Mouse (Mus musculus) embryonic facial prominence, embryonic 14.5 days (tissue): Measurements from ENCODE around the gene Mrs2. TPM values are rescaled to one million over a fixed set of nuclear protein-coding genes. Genes with fewer than 3 reads are reported as not detected.
"Not testable (repeated sequence)": the region's sequence is repeated elsewhere in the genome, so short reads cannot be mapped to it uniquely, and the experiment has no call there.

Experiments used
- ATAC-seq: fragments of 200-750 bp; cut with Nextera tagmentation; 2 replicates; pipeline ENCODE4 v1.8.0; 2017; ENCODE audit warnings: low read depth, moderate number of reproducible peaks, moderate TSS enrichment
- DNase-seq: peaks from one replicate; pipeline ENCODE4 v3.0.0-alpha.2; 2015; ENCODE audit warnings: low spot score
- H3K27ac ChIP-seq: fragments of 300-500 bp; sonication (generic); replicated peaks from 2 replicates; pipeline ENCODE4 v1.5.1; 2014; ENCODE audit warnings: low read depth, mild to moderate bottlenecking, low read length, moderate library complexity
- H3K27me3 ChIP-seq: fragments of 300-500 bp; sonication (generic); replicated peaks from 2 replicates; pipeline ENCODE4 v1.6.1; 2014; ENCODE audit warnings: low read length; ENCODE audit not compliant: control insufficient read depth, insufficient read depth
- H3K36me3 ChIP-seq: fragments of 300-500 bp; sonication (generic); 2 replicates; pipeline ENCODE4 v1.6.1; 2014; ENCODE audit warnings: low read length, mixed read lengths; ENCODE audit not compliant: control insufficient read depth, insufficient read depth
- H3K4me1 ChIP-seq: fragments of 300-500 bp; sonication (generic); 2 replicates; pipeline ENCODE4 v1.6.1; 2014; ENCODE audit warnings: antibody characterized with exemption, low read length; ENCODE audit not compliant: control insufficient read depth, insufficient read depth
- H3K4me2 ChIP-seq: fragments of 300-500 bp; sonication (generic); 2 replicates; pipeline ENCODE4 v1.6.1; 2014; ENCODE audit warnings: low read depth, mild to moderate bottlenecking, low read length, moderate library complexity, mixed read lengths
- H3K4me3 ChIP-seq: fragments of 300-500 bp; sonication (generic); 2 replicates; pipeline ENCODE4 v1.5.1; 2014; ENCODE audit warnings: low read depth, mild to moderate bottlenecking, low read length
- H3K9ac ChIP-seq: fragments of 300-500 bp; sonication (generic); 2 replicates; pipeline ENCODE4 v1.6.1; 2014; ENCODE audit warnings: low read depth, mild to moderate bottlenecking, low read length, moderate library complexity, mixed read lengths
- H3K9me3 ChIP-seq: fragments of 300-500 bp; sonication (generic); 2 replicates; pipeline ENCODE4 v1.6.1; 2016; ENCODE audit warnings: low read length; ENCODE audit not compliant: control insufficient read depth
- WGBS: fragments of 180-500 bp; shearing (Covaris S2); extraction: QIAGEN DNeasy Blood & Tissue Kit; methylation state at CpG from one replicate; pipeline ENCODE4 v1.1.7; 2014; 5-methylcytosine and 5-hydroxymethylcytosine counted together
- polyA plus RNA-seq: library from polyadenylated mRNA; unstranded; fragments of >200 nt; fragmentation: Nextera tagmentation; extraction: Ambion mirVana; gene quantifications from 2 replicates; pipeline ENCODE4 v1.2.1, GENCODE M21; 2014

Mrs2 gene
- polyA plus RNA-seq, 1 experiment from 2014 or later = 18.7 TPM

- Histone ChIP-seq H3K4me3 (no peak overlapping the region), H3K4me1 (no peaks in the 10 kb centered on the region), H3K9ac (no peak overlapping the region), H3K36me3 (peaks cover 85% of the 10 kb centered on the region), H3K27me3 (no peaks in the 10 kb centered on the region), H3K4me2 (no peak overlapping the region), H3K27ac (no peak overlapping the region), H3K9me3 (no peaks in the 10 kb centered on the region)
- ATAC-seq (no peak), DNase-seq (no peak)
- WGBS = 93% methylated on average over 2 of the region's 2 CpGs
These were observed 20.6 kb downstream of the Mrs2 start for GRCm38 (mm10) chr13:24999538-24999937.

- Histone ChIP-seq H3K36me3 (peaks cover 69% of the 10 kb centered on the region), H3K4me1 (no peaks in the 10 kb centered on the region), H3K9me3 (no peaks in the 10 kb centered on the region), H3K9ac (no peak overlapping the region), H3K4me3 (no peak overlapping the region), H3K27ac (no peak overlapping the region), H3K4me2 (no peak overlapping the region), H3K27me3 (no peaks in the 10 kb centered on the region)
- WGBS = 32% methylated on average over 2 of the region's 2 CpGs
- ATAC-seq (peak; percentile 55; the same call in 1 of the 2 replicates), DNase-seq (peak; percentile 50)
These were observed 27.0 kb downstream of the Mrs2 start for GRCm38 (mm10) chr13:24993160-24993559.

GRCm38 (mm10) chr13:24989006-24989405 lies 31.2 kb downstream of the Mrs2 start:
- Histone ChIP-seq H3K4me1 (no peaks in the 10 kb centered on the region), H3K9ac (no peak overlapping the region), H3K27me3 (no peaks in the 10 kb centered on the region), H3K36me3 (peaks cover 28% of the 10 kb centered on the region), H3K27ac (no peak overlapping the region), H3K4me3 (no peak overlapping the region), H3K4me2 (no peak overlapping the region), H3K9me3 (no peaks in the 10 kb centered on the region)
- ATAC-seq (no peak), DNase-seq (no peak)
- WGBS = 80% methylated on average over 6 of the region's 6 CpGs

GRCm38 (mm10) chr13:24988391-24988790 lies 31.8 kb downstream of the Mrs2 start:
- H3K4me1 ChIP-seq = no peaks in the 10 kb centered on the region
- H3K27me3 ChIP-seq = no peaks in the 10 kb centered on the region
- no peak overlapping the region for H3K4me2 ChIP-seq
- 25% methylated on average over 7 of the region's 7 CpGs for WGBS
- no peaks in the 10 kb centered on the region for H3K9me3 ChIP-seq
- ATAC-seq (peak; percentile 83), DNase-seq (peak; percentile 66)
- no peak overlapping the region for H3K27ac ChIP-seq
- H3K4me3 ChIP-seq = no peak overlapping the region
- peaks cover 21% of the 10 kb centered on the region for H3K36me3 ChIP-seq
- no peak overlapping the region for H3K9ac ChIP-seq

GRCm38 (mm10) chr13:24985435-24985834 lies 34.7 kb downstream of the Mrs2 start:
- Histone ChIP-seq H3K9ac (no peak overlapping the region), H3K27me3 (no peaks in the 10 kb centered on the region), H3K4me3 (no peak overlapping the region), H3K4me2 (no peak overlapping the region), H3K36me3 (0 out of 2 replicates have a peak, but pooled peaks cover 3% of the 10 kb centered on the region), H3K4me1 (no peaks in the 10 kb centered on the region), H3K27ac (no peak overlapping the region), H3K9me3 (no peaks in the 10 kb centered on the region)
- 55% methylated on average over 2 of the region's 2 CpGs for WGBS
- ATAC-seq (peak; percentile 5; the same call in 1 of the 2 replicates), DNase-seq (peak; percentile 11)

- no peak for ATAC-seq
- H3K36me3 ChIP-seq = no peaks in the 10 kb centered on the region
- H3K4me3 ChIP-seq = no peak overlapping the region
- no peaks in the 10 kb centered on the region for H3K4me1 ChIP-seq
- WGBS = 87% methylated on average over 6 of the region's 6 CpGs
- no peak for DNase-seq
- H3K9ac ChIP-seq = no peak overlapping the region
- H3K9me3 ChIP-seq = no peaks in the 10 kb centered on the region
- H3K4me2 ChIP-seq = no peak overlapping the region
- H3K27ac ChIP-seq = no peak overlapping the region
- H3K27me3 ChIP-seq = no peaks in the 10 kb centered on the region
These were observed 39.1 kb downstream of the Mrs2 start for GRCm38 (mm10) chr13:24981031-24981430.

GRCm38 (mm10) chr13:24977820-24978342 lies 42.3 kb downstream of the Mrs2 start:
- ATAC-seq (no peak), DNase-seq (no peak)
- H3K4me2 ChIP-seq = no peak overlapping the region
- H3K27me3 ChIP-seq = no peaks in the 10 kb centered on the region
- H3K4me1 ChIP-seq = no peaks in the 10 kb centered on the region
- 78% methylated on average over 5 of the region's 5 CpGs for WGBS
- no peaks in the 10 kb centered on the region for H3K36me3 ChIP-seq
- H3K27ac ChIP-seq = no peak overlapping the region
- no peak overlapping the region for H3K4me3 ChIP-seq
- no peak overlapping the region for H3K9ac ChIP-seq
- no peaks in the 10 kb centered on the region for H3K9me3 ChIP-seq

- ATAC-seq (no peak), DNase-seq (peak; percentile 41)
- Histone ChIP-seq H3K9me3 (no peaks in the 10 kb centered on the region), H3K27me3 (no peaks in the 10 kb centered on the region), H3K4me1 (no peaks in the 10 kb centered on the region), H3K27ac (no peak overlapping the region), H3K36me3 (no peaks in the 10 kb centered on the region), H3K4me3 (no peak overlapping the region), H3K9ac (no peak overlapping the region), H3K4me2 (no peak overlapping the region)
- 61% methylated on average over 4 of the region's 4 CpGs for WGBS
These were observed 43.8 kb downstream of the Mrs2 start for GRCm38 (mm10) chr13:24976384-24976783.

GRCm38 (mm10) chr13:24971776-24972175 lies 48.4 kb downstream of the Mrs2 start:
- H3K36me3 ChIP-seq, H3K4me2 ChIP-seq, ATAC-seq, H3K27me3 ChIP-seq, H3K9ac ChIP-seq, H3K27ac ChIP-seq, H3K9me3 ChIP-seq, H3K4me1 ChIP-seq, DNase-seq, H3K4me3 ChIP-seq: not testable (repeated sequence)
- WGBS = 92% methylated on average over 3 of the region's 3 CpGs
